Mouse (Mus musculus) lung, adult 2 months (tissue): ENCODE data around the gene Fbxo11.

Experiments
- CTCF ChIP-seq: fragments of 200-500 bp; IDR thresholded peaks from 2 replicates; pipeline ENCODE4 v1.5.1; 2011; ENCODE audit warnings: mild to moderate bottlenecking, low read length, control low read depth; ENCODE audit not compliant: insufficient read depth
- POLR2A ChIP-seq: fragments of 200-500 bp; IDR thresholded peaks from 2 replicates; pipeline ENCODE4 v1.6.1; 2011; ENCODE audit warnings: low read depth, mild to moderate bottlenecking, control low read depth, low read length, borderline replicate concordance; ENCODE audit errors: extremely low read depth

GRCm38 (mm10) chr17:88111865-88112645, 47.0 kb upstream of the Fbxo11 start:
- TF ChIP-seq POLR2A = no peak
- TF ChIP-seq CTCF = no peak
